Comparison of ENCODE assay signal across 9 mouse cellular contexts in genomic region chr5:135702682-135703192, GRCm38 (mm10). TPM values are rescaled to one million over a fixed set of nuclear protein-coding genes. Genes with fewer than 3 reads are reported as not detected.
DNase-seq lines count a peak whose midpoint lies in the region; ATAC-seq and TF ChIP-seq lines count a peak whose summit lies in the region.
"Had no signal": no experiment of that assay in that cellular context is flagged by ENCODE, and none has a peak within 500 bp of the region (broad histone marks: within the 10 kb centered on the region; RNA-seq: fewer than 3 reads in every experiment).

No protein-coding gene starts in this region.

- intact Hi-C loops in left cerebral cortex, postnatal 4 days (cut with DNase I) = no loop called here

- 3% methylated on average over 15 of the region's 15 CpGs for WGBS in thymus, adult 2 months
- WGBS in hindbrain, embryonic 13.5 days = 73% methylated on average over 15 of the region's 15 CpGs

- peak; percentile 90 for ATAC-seq in megakaryocyte, adult 5-6 weeks (ENCODE audit: poor library complexity, severe bottlenecking)
- no peak for ATAC-seq in hindbrain, embryonic 13.5 days (ENCODE audit: low FRiP score)

- no peak overlapping the region for H3K4me3 ChIP-seq in thymus, adult 2 months (ENCODE audit: control insufficient read depth, insufficient read depth, low read length)
- H3K4me3 ChIP-seq in hindbrain, embryonic 13.5 days = no peak overlapping the region
- H3K4me3 ChIP-seq: embryonic facial prominence, embryonic 12.5 days had no signal

- no peaks in the 10 kb centered on the region for H3K27me3 ChIP-seq in thymus, adult 2 months (ENCODE audit: control insufficient read depth, insufficient read depth, low read length)
- H3K27me3 ChIP-seq in hindbrain, embryonic 13.5 days = no peaks in the 10 kb centered on the region
- H3K27me3 ChIP-seq: embryonic facial prominence, embryonic 12.5 days had no signal

- peak; percentile 76; the same call in 1 of the 2 replicates for TF ChIP-seq CTCF in thymus, adult 2 months (IDR thresholded peaks at IDR 0.05; ENCODE audit: borderline replicate concordance, control insufficient read depth, extremely low read depth, insufficient read depth, low read length, poor library complexity)

- 0 out of 2 replicates have a peak, but pooled peaks have one; percentile 14 for TF ChIP-seq POLR2A in thymus, adult 2 months (IDR thresholded peaks at IDR 0.05; ENCODE audit: control insufficient read depth, extremely low read depth, insufficient read depth, low read length, poor library complexity)

- DNase-seq in left cerebral cortex, adult 11 months (ENCODE audit: low spot score) = peak; percentile 71
- DNase-seq in left cerebral cortex, postnatal 4 days = no peak
- peak; percentile 69 to 85 for DNase-seq in frontal cortex, adult 2 months (ENCODE audit: extremely low spot score in 1 of 2, low spot score in 1 of 2)
- peak; percentile 54 to 56 for DNase-seq in layer of hippocampus, postnatal 36 days
- peak; percentile 87 for DNase-seq in thymus, adult 2 months
- DNase-seq in urinary bladder, adult 2 months (ENCODE audit: low spot score) = no peak

- peaks cover 33% of the 10 kb centered on the region for H3K4me1 ChIP-seq in thymus, adult 2 months (replicated peaks; ENCODE audit: control insufficient read depth, insufficient read depth, low read length)
- H3K4me1 ChIP-seq in hindbrain, embryonic 13.5 days (replicated peaks) = peaks cover 9% of the 10 kb centered on the region; the same call in 1 of the 2 replicates
- H3K4me1 ChIP-seq: embryonic facial prominence, embryonic 12.5 days had no signal

- no peaks in the 10 kb centered on the region for H3K9me3 ChIP-seq in hindbrain, embryonic 13.5 days
- H3K9me3 ChIP-seq: embryonic facial prominence, embryonic 12.5 days had no signal

- no peaks in the 10 kb centered on the region for H3K36me3 ChIP-seq in thymus, adult 2 months (ENCODE audit: control insufficient read depth, insufficient read depth, low read length)
- peaks cover 53% of the 10 kb centered on the region for H3K36me3 ChIP-seq in hindbrain, embryonic 13.5 days

- no peak overlapping the region for H3K9ac ChIP-seq in hindbrain, embryonic 13.5 days
- H3K9ac ChIP-seq: embryonic facial prominence, embryonic 12.5 days had no signal

- no peak overlapping the region for H3K4me2 ChIP-seq in hindbrain, embryonic 13.5 days
- H3K4me2 ChIP-seq: embryonic facial prominence, embryonic 12.5 days had no signal

- H3K27ac ChIP-seq in thymus, adult 2 months (ENCODE audit: control insufficient read depth, insufficient read depth, low read length) = peak overlapping the region; percentile 88
- no peak overlapping the region for H3K27ac ChIP-seq in hindbrain, embryonic 13.5 days
- H3K27ac ChIP-seq: embryonic facial prominence, embryonic 12.5 days had no signal

RNA-seq across cellular contexts. Expression of gene Por, which starts 32.9 kb away (rescaled TPM):
- total RNA-seq in left cerebral cortex, postnatal 4 days (2021) = 10 to 100 TPM; 77.3 to 80.5 TPM
- 106 and 108 TPM in 2 replicates for polyA plus RNA-seq in frontal cortex, adult 2 months (2012; rRNA removed)
- 100 to 1,000 TPM; 104 to 105 TPM for total RNA-seq in layer of hippocampus, postnatal 36 days (2021)
- total RNA-seq in megakaryocyte, adult 5-6 weeks (2015) = 29.6 and 31.1 TPM in 2 replicates
- 45.9 and 49.7 TPM in 2 replicates for total RNA-seq in megakaryocyte, adult 5-6 weeks (2017)
- polyA plus RNA-seq in thymus, adult 2 months (2012; rRNA removed) = 120 and 132 TPM in 2 replicates
- polyA plus RNA-seq in urinary bladder, adult 2 months (2012; rRNA removed) = 140 and 145 TPM in 2 replicates
- 107 TPM in 2 replicates for polyA plus RNA-seq in hindbrain, embryonic 13.5 days (2015; fragmentation: Nextera tagmentation; extraction: Ambion mirVana)

RNA-seq across cellular contexts. Expression of gene Tmem120a, which starts 41.5 kb away (rescaled TPM):
- total RNA-seq in left cerebral cortex, postnatal 4 days (2021) = 10 to 100 TPM; 44.4 to 47.0 TPM
- 13.0 and 13.7 TPM in 2 replicates for polyA plus RNA-seq in frontal cortex, adult 2 months (2012; rRNA removed)
- total RNA-seq in layer of hippocampus, postnatal 36 days (2021) = 10 to 100 TPM; 12.4 to 16.4 TPM
- 18.1 and 20.9 TPM in 2 replicates for total RNA-seq in megakaryocyte, adult 5-6 weeks (2015)
- 15.1 and 19.1 TPM in 2 replicates for total RNA-seq in megakaryocyte, adult 5-6 weeks (2017)
- polyA plus RNA-seq in thymus, adult 2 months (2012; rRNA removed) = 31.0 and 37.7 TPM in 2 replicates
- 21.0 and 21.7 TPM in 2 replicates for polyA plus RNA-seq in urinary bladder, adult 2 months (2012; rRNA removed)
- polyA plus RNA-seq in hindbrain, embryonic 13.5 days (2015; fragmentation: Nextera tagmentation; extraction: Ambion mirVana) = 80.6 and 80.8 TPM in 2 replicates

Comparison
In these comparisons a context has a peak if more than half of its experiments do, and no peak if none do; other contexts are left out.
1. DNase-seq: peak in left cerebral cortex, adult 11 months (single experiment), frontal cortex, adult 2 months (2 of 2), layer of hippocampus, postnatal 36 days (2 of 2) and thymus, adult 2 months (single experiment); none in left cerebral cortex, postnatal 4 days (single experiment) and urinary bladder, adult 2 months (single experiment).